Mouse (Mus musculus) limb, embryonic 14.5 days (tissue): Measurements from ENCODE around the gene Csf3r. TPM values are rescaled to one million over a fixed set of nuclear protein-coding genes. Genes with fewer than 3 reads are reported as not detected.

Experiments used
- ATAC-seq: fragments of 200-750 bp; cut with Nextera tagmentation; 2 replicates; pipeline ENCODE4 v1.8.0; 2017; ENCODE audit warnings: low read depth, moderate number of reproducible peaks, moderate TSS enrichment; ENCODE audit not compliant: low FRiP score
- DNase-seq: peaks from one replicate; pipeline ENCODE4 v3.0.0-alpha.2; 2015; ENCODE audit warnings: low spot score
- H3K27ac ChIP-seq: fragments of 300-500 bp; sonication (generic); replicated peaks from 2 replicates; pipeline ENCODE4 v1.5.1; 2014; ENCODE audit warnings: low read depth, mild to moderate bottlenecking, low read length, moderate library complexity, mixed read lengths
- H3K27me3 ChIP-seq: fragments of 300-500 bp; sonication (generic); 2 replicates; pipeline ENCODE4 v1.6.1; 2014; ENCODE audit warnings: low read length, mixed read lengths; ENCODE audit not compliant: control insufficient read depth, insufficient read depth
- H3K36me3 ChIP-seq: fragments of 300-500 bp; sonication (generic); 2 replicates; pipeline ENCODE4 v1.6.1; 2014; ENCODE audit warnings: mild to moderate bottlenecking, low read length, moderate library complexity, mixed read lengths; ENCODE audit not compliant: control insufficient read depth, insufficient read depth
- H3K4me1 ChIP-seq: fragments of 300-500 bp; sonication (generic); 2 replicates; pipeline ENCODE4 v1.6.1; 2014; ENCODE audit warnings: antibody characterized with exemption, low read length, mixed read lengths; ENCODE audit not compliant: control insufficient read depth, insufficient read depth
- H3K4me2 ChIP-seq: fragments of 300-500 bp; sonication (generic); replicated peaks from 2 replicates; pipeline ENCODE4 v1.6.1; 2014; ENCODE audit warnings: low read depth, mild to moderate bottlenecking, low read length, moderate library complexity; ENCODE audit not compliant: severe bottlenecking
- H3K4me3 ChIP-seq: fragments of 300-500 bp; sonication (generic); replicated peaks from 2 replicates; pipeline ENCODE4 v1.5.1; 2014; ENCODE audit warnings: low read length
- H3K9ac ChIP-seq: fragments of 300-500 bp; sonication (generic); 2 replicates; pipeline ENCODE4 v1.6.1; 2014; ENCODE audit warnings: mild to moderate bottlenecking, low read depth, low read length, moderate library complexity; ENCODE audit not compliant: severe bottlenecking
- H3K9me3 ChIP-seq: fragments of 300-500 bp; sonication (generic); 2 replicates; pipeline ENCODE4 v1.6.1; 2016; ENCODE audit warnings: low read length; ENCODE audit not compliant: control insufficient read depth
- POLR2A ChIP-seq: fragments of 200-500 bp; IDR thresholded peaks from 2 replicates; pipeline ENCODE4 v1.8.0; 2012; ENCODE audit warnings: inconsistent platforms, mild to moderate bottlenecking, moderate library complexity, borderline replicate concordance; ENCODE audit not compliant: insufficient read depth, insufficient read length; ENCODE audit errors: extremely low read depth
- WGBS: fragments of 180-500 bp; shearing (Covaris S2); extraction: QIAGEN DNeasy Blood & Tissue Kit; methylation state at CpG from one replicate; pipeline ENCODE4 v1.1.7; 2014; 5-methylcytosine and 5-hydroxymethylcytosine counted together
- polyA plus RNA-seq, 2 experiments: library from polyadenylated mRNA; depleted of rRNA in 1 of 2; stranded (reverse) in 1 of 2; unstranded in 1 of 2; fragments of >200 nt; fragmentation: Nextera tagmentation in 1 of 2; extraction: Ambion mirVana in 1 of 2; gene quantifications; 2 replicates each; pipeline versions ENCODE4 v1.2.1 to v1.2.3; 2012 to 2014

Csf3r gene
- polyA plus RNA-seq, 2 experiments: 0.32 to 1.6 TPM

GRCm38 (mm10) chr4:126017676-126018332 is 6.5 kb upstream of the Csf3r start:
- no peaks in the 10 kb centered on the region for H3K4me1 ChIP-seq
- H3K27me3 ChIP-seq: no peaks in the 10 kb centered on the region
- no peak overlapping the region for H3K27ac ChIP-seq
- 82% methylated on average over 7 of the region's 7 CpGs for WGBS
- no peak for ATAC-seq
- H3K4me2 ChIP-seq: no peak overlapping the region
- DNase-seq: no peak
- H3K9ac ChIP-seq: no peak overlapping the region
- H3K9me3 ChIP-seq: no peaks in the 10 kb centered on the region
- TF ChIP-seq POLR2A: no peak
- no peak overlapping the region for H3K4me3 ChIP-seq
- H3K36me3 ChIP-seq: no peaks in the 10 kb centered on the region

- Histone ChIP-seq H3K9ac (no peak overlapping the region), H3K4me1 (no peaks in the 10 kb centered on the region), H3K4me3 (no peak overlapping the region), H3K36me3 (no peaks in the 10 kb centered on the region), H3K4me2 (no peak overlapping the region), H3K9me3 (no peaks in the 10 kb centered on the region), H3K27ac (no peak overlapping the region), H3K27me3 (no peaks in the 10 kb centered on the region)
- 76% methylated on average over 11 of the region's 11 CpGs for WGBS
- DNase-seq: no peak
- no peak for TF ChIP-seq POLR2A
- ATAC-seq: no peak
Observed at GRCm38 (mm10) chr4:126018966-126019538, 5.3 kb upstream of the Csf3r start.

- no peak for TF ChIP-seq POLR2A
- Histone ChIP-seq H3K4me1 (no peaks in the 10 kb centered on the region), H3K9me3 (no peaks in the 10 kb centered on the region), H3K27me3 (no peaks in the 10 kb centered on the region), H3K36me3 (no peaks in the 10 kb centered on the region), H3K4me2 (no peak overlapping the region), H3K4me3 (no peak overlapping the region), H3K27ac (no peak overlapping the region), H3K9ac (no peak overlapping the region)
- no peak for DNase-seq
- whole genome bisulfite sequencing: 87% methylated on average over 5 of the region's 5 CpGs
- ATAC-seq: no peak
Observed at GRCm38 (mm10) chr4:126025801-126026200, 1.5 kb downstream of the Csf3r start.

- H3K36me3 ChIP-seq: no peaks in the 10 kb centered on the region
- no peaks in the 10 kb centered on the region for H3K4me1 ChIP-seq
- H3K4me2 ChIP-seq: no peak overlapping the region
- no peaks in the 10 kb centered on the region for H3K9me3 ChIP-seq
- no peaks in the 10 kb centered on the region for H3K27me3 ChIP-seq
- no peak for ATAC-seq
- H3K27ac ChIP-seq: no peak overlapping the region
- 86% methylated on average over 3 of the region's 3 CpGs for WGBS
- no peak overlapping the region for H3K9ac ChIP-seq
- no peak for DNase-seq
- no peak for TF ChIP-seq POLR2A
- H3K4me3 ChIP-seq: no peak overlapping the region
Observed at GRCm38 (mm10) chr4:126027980-126028379, 3.6 kb downstream of the Csf3r start.

GRCm38 (mm10) chr4:126029042-126029441 is 4.7 kb downstream of the Csf3r start:
- no peak for ATAC-seq
- no peak overlapping the region for H3K4me2 ChIP-seq
- H3K9me3 ChIP-seq: no peaks in the 10 kb centered on the region
- H3K27me3 ChIP-seq: no peaks in the 10 kb centered on the region
- TF ChIP-seq POLR2A: no peak
- no peak overlapping the region for H3K9ac ChIP-seq
- H3K36me3 ChIP-seq: no peaks in the 10 kb centered on the region
- 68% methylated on average over 3 of the region's 3 CpGs for WGBS
- H3K4me3 ChIP-seq: no peak overlapping the region
- no peak overlapping the region for H3K27ac ChIP-seq
- no peaks in the 10 kb centered on the region for H3K4me1 ChIP-seq
- no peak for DNase-seq
